Mouse (Mus musculus): ENCODE measurements around the gene Arhgef33.

DNA sequence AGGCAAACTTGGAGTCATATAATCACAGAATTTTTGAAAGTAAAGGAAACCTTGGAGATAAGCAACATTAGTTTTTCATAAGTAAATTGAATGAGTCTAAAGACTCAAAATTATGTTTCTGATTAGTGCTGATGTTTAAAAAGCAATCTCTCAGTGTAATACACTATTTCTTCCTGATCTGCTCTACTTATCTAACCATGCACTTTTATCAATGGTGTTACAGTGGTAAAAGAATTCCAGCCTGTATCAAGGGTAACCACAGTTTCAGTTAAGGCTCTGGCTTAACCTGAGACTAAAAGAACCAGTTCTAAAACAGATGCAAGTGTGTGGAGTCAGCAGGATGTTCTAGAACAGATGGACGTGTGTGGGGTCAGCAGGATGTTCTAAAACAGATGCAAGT is 113.8 kb downstream of the Arhgef33 start:
- TF ChIP-seq MAFK (IDR thresholded peaks at IDR 0.05; ENCODE audit: insufficient read depth, low read depth, low read length) (no peak), CHD2 (IDR thresholded peaks at IDR 0.05; ENCODE audit: low read depth, low read length) (no peak)

All from ES-E14 (cell line).